Mouse (Mus musculus): ENCODE measurements around the gene Pkd1. TPM values are rescaled to one million over a fixed set of nuclear protein-coding genes. Genes with fewer than 3 reads are reported as not detected.

Gene Pkd1
- total and polyA plus RNA-seq, 3 experiments = 2.8 to 13.4 (median 8.3) TPM

- no peaks in the 10 kb centered on the region for H3K36me3 ChIP-seq (replicated peaks in 1 of 2; ENCODE audit: control insufficient read depth in 1 of 2, insufficient read depth in 1 of 2, low read length in 1 of 2)
- no peak for DNase-seq (ENCODE audit: extremely low read depth)
- H3K9ac ChIP-seq (ENCODE audit: insufficient read depth, low read depth) = no peak overlapping the region
- no peak overlapping the region for H3K4me3 ChIP-seq (replicated peaks in 1 of 3; ENCODE audit: low read depth in 2 of 3, low read length in 2 of 3, poor library complexity in 1 of 3)
- H3K27ac ChIP-seq (ENCODE audit: insufficient read depth, low read depth) = no peak overlapping the region
- no peak overlapping the region for H3K4me2 ChIP-seq (ENCODE audit: insufficient read depth, low read depth, poor library complexity, severe bottlenecking)
- dilution Hi-C loops (cut with MboI; ENCODE audit: extremely low pct_ligation_motif_present, extremely low pct_unique_long_range_greater_than_20kb, low sequenced_read_pairs) = no loop called here
- peaks cover 22% of the 10 kb centered on the region for H3K27me3 ChIP-seq (replicated peaks)
- no peaks in the 10 kb centered on the region for H3K79me2 ChIP-seq (replicated peaks; ENCODE audit: control insufficient read depth, extremely low read depth, insufficient read depth, poor library complexity, severe bottlenecking)
- TF ChIP-seq USF2 (conservative IDR thresholded peaks at IDR 0.05; ENCODE audit: low read depth, low read length) = no peak
- no peak for TF ChIP-seq EP300 (IDR thresholded peaks at IDR 0.05; ENCODE audit: low read length)
- no peak for TF ChIP-seq SMC3 (IDR thresholded peaks at IDR 0.05; ENCODE audit: low read depth, low read length)
- no peak for TF ChIP-seq BHLHE40 (IDR thresholded peaks at IDR 0.05; ENCODE audit: low read depth, low read length)
- TF ChIP-seq RAD21 (IDR thresholded peaks at IDR 0.05; ENCODE audit: low read depth, low read length) = no peak
- no peak for TF ChIP-seq MAX (IDR thresholded peaks at IDR 0.05; ENCODE audit: low read length)
- TF ChIP-seq MAZ (IDR thresholded peaks at IDR 0.05; ENCODE audit: low read depth, low read length) = no peak
- no peaks in the 10 kb centered on the region for H3K9me3 ChIP-seq (replicated peaks; ENCODE audit: low read length)
- in situ Hi-C loops (cut with MboI; ENCODE audit: low pct_ligation_motif_present, low pct_unique_long_range_greater_than_20kb, low sequenced_read_pairs) = no loop called here
- H3K4me1 ChIP-seq (ENCODE audit: control insufficient read depth in 1 of 2, insufficient read depth in 2 of 2) = peaks cover 12 to 46% of the 10 kb centered on the region in 2 experiments
These were observed 96.3 kb downstream of the Pkd1 start for GRCm38 (mm10) chr17:24645916-24646315.

Other genes starting within 250 kb of the Pkd1 start
Only the 20 nearest of the 27 such genes appear.
- gene Rnps1, start 135.3 kb upstream of the Pkd1 start, total RNA-seq (2012; rRNA removed) = 160 and 186 TPM in 2 replicates
- gene Rnps1, start 135.3 kb upstream of the Pkd1 start, total RNA-seq (2014; rRNA removed) = 288 and 302 TPM in 2 replicates
- gene Rnps1, start 135.3 kb upstream of the Pkd1 start, polyA plus RNA-seq (2012; ENCODE audit: insufficient read length, low read depth) = 252 and 255 TPM in 2 replicates
- gene Eci1, start 123.2 kb upstream of the Pkd1 start, total RNA-seq (2012; rRNA removed) = 97.4 and 122 TPM in 2 replicates
- 94.7 and 100 TPM in 2 replicates for gene Eci1, start 123.2 kb upstream of the Pkd1 start, total RNA-seq (2014; rRNA removed)
- 70.1 and 74.1 TPM in 2 replicates for gene Eci1, start 123.2 kb upstream of the Pkd1 start, polyA plus RNA-seq (2012; ENCODE audit: insufficient read length, low read depth)
- gene Dnase1l2, start 106.7 kb upstream of the Pkd1 start, total RNA-seq (2012; rRNA removed) = 1.5 and 1.6 TPM in 2 replicates
- gene Dnase1l2, start 106.7 kb upstream of the Pkd1 start, total RNA-seq (2014; rRNA removed) = 0.82 TPM in 2 replicates
- 1.1 and 1.3 TPM in 2 replicates for gene Dnase1l2, start 106.7 kb upstream of the Pkd1 start, polyA plus RNA-seq (2012; ENCODE audit: insufficient read length, low read depth)
- gene E4f1, start 79.5 kb upstream of the Pkd1 start, total RNA-seq (2012; rRNA removed) = 21.5 and 22.7 TPM in 2 replicates
- 10.0 and 10.2 TPM in 2 replicates for gene E4f1, start 79.5 kb upstream of the Pkd1 start, total RNA-seq (2014; rRNA removed)
- gene E4f1, start 79.5 kb upstream of the Pkd1 start, polyA plus RNA-seq (2012; ENCODE audit: insufficient read length, low read depth) = 16.2 and 17.4 TPM in 2 replicates
- gene Pgp, start 79.4 kb upstream of the Pkd1 start, total RNA-seq (2012; rRNA removed) = 14.2 and 17.3 TPM in 2 replicates
- 31.1 and 41.8 TPM in 2 replicates for gene Pgp, start 79.4 kb upstream of the Pkd1 start, total RNA-seq (2014; rRNA removed)
- 41.1 and 41.6 TPM in 2 replicates for gene Pgp, start 79.4 kb upstream of the Pkd1 start, polyA plus RNA-seq (2012; ENCODE audit: insufficient read length, low read depth)
- gene Bricd5, start 76.0 kb upstream of the Pkd1 start, total RNA-seq (2012; rRNA removed) = 0.98 and 1.1 TPM in 2 replicates
- gene Bricd5, start 76.0 kb upstream of the Pkd1 start, total RNA-seq (2014; rRNA removed) = not detected in 2 replicates
- 0.61 TPM in 1 of 2 replicates, not detected in the other for gene Bricd5, start 76.0 kb upstream of the Pkd1 start, polyA plus RNA-seq (2012; ENCODE audit: insufficient read length, low read depth)
- gene Mlst8, start 70.8 kb upstream of the Pkd1 start, total RNA-seq (2012; rRNA removed) = 10.0 and 13.6 TPM in 2 replicates
- 10.9 and 14.0 TPM in 2 replicates for gene Mlst8, start 70.8 kb upstream of the Pkd1 start, total RNA-seq (2014; rRNA removed)
- gene Mlst8, start 70.8 kb upstream of the Pkd1 start, polyA plus RNA-seq (2012; ENCODE audit: insufficient read length, low read depth) = 21.8 and 24.7 TPM in 2 replicates
- gene Caskin1, start 61.2 kb upstream of the Pkd1 start, total RNA-seq (2012; rRNA removed) = 0.08 and 0.21 TPM in 2 replicates
- not detected in 2 replicates for gene Caskin1, start 61.2 kb upstream of the Pkd1 start, total RNA-seq (2014; rRNA removed)
- gene Caskin1, start 61.2 kb upstream of the Pkd1 start, polyA plus RNA-seq (2012; ENCODE audit: insufficient read length, low read depth) = 0.71 and 0.80 TPM in 2 replicates
- 122 and 127 TPM in 2 replicates for gene Traf7, start 21.9 kb upstream of the Pkd1 start, total RNA-seq (2012; rRNA removed)
- 109 and 114 TPM in 2 replicates for gene Traf7, start 21.9 kb upstream of the Pkd1 start, total RNA-seq (2014; rRNA removed)
- gene Traf7, start 21.9 kb upstream of the Pkd1 start, polyA plus RNA-seq (2012; ENCODE audit: insufficient read length, low read depth) = 167 and 176 TPM in 2 replicates
- 1.3 and 2.2 TPM in 2 replicates for gene Rab26, start 15.6 kb upstream of the Pkd1 start, total RNA-seq (2012; rRNA removed)
- 0.36 TPM in 1 of 2 replicates, not detected in the other for gene Rab26, start 15.6 kb upstream of the Pkd1 start, total RNA-seq (2014; rRNA removed)
- 0.40 and 0.74 TPM in 2 replicates for gene Rab26, start 15.6 kb upstream of the Pkd1 start, polyA plus RNA-seq (2012; ENCODE audit: insufficient read length, low read depth)
- gene Tsc2, start 82.8 kb downstream of the Pkd1 start, total RNA-seq (2012; rRNA removed) = 35.2 and 35.4 TPM in 2 replicates
- 7.8 and 9.1 TPM in 2 replicates for gene Tsc2, start 82.8 kb downstream of the Pkd1 start, total RNA-seq (2014; rRNA removed)
- gene Tsc2, start 82.8 kb downstream of the Pkd1 start, polyA plus RNA-seq (2012; ENCODE audit: insufficient read length, low read depth) = 54.4 and 69.8 TPM in 2 replicates
- gene Nthl1, start 82.8 kb downstream of the Pkd1 start, total RNA-seq (2012; rRNA removed) = 21.9 and 24.0 TPM in 2 replicates
- gene Nthl1, start 82.8 kb downstream of the Pkd1 start, total RNA-seq (2014; rRNA removed) = 20.1 TPM in 2 replicates
- gene Nthl1, start 82.8 kb downstream of the Pkd1 start, polyA plus RNA-seq (2012; ENCODE audit: insufficient read length, low read depth) = 20.4 and 25.7 TPM in 2 replicates
- 4.4 and 5.5 TPM in 2 replicates for gene Slc9a3r2, start 100.5 kb downstream of the Pkd1 start, total RNA-seq (2012; rRNA removed)
- 1.8 and 2.1 TPM in 2 replicates for gene Slc9a3r2, start 100.5 kb downstream of the Pkd1 start, total RNA-seq (2014; rRNA removed)
- 4.8 and 5.1 TPM in 2 replicates for gene Slc9a3r2, start 100.5 kb downstream of the Pkd1 start, polyA plus RNA-seq (2012; ENCODE audit: insufficient read length, low read depth)
- gene Npw, start 108.6 kb downstream of the Pkd1 start, total RNA-seq (2012; rRNA removed) = not detected in 2 replicates
- gene Npw, start 108.6 kb downstream of the Pkd1 start, total RNA-seq (2014; rRNA removed) = not detected in 2 replicates
- gene Npw, start 108.6 kb downstream of the Pkd1 start, polyA plus RNA-seq (2012; ENCODE audit: insufficient read length, low read depth) = not detected in 2 replicates
- gene Zfp598, start 119.9 kb downstream of the Pkd1 start, total RNA-seq (2012; rRNA removed) = 27.9 and 31.8 TPM in 2 replicates
- gene Zfp598, start 119.9 kb downstream of the Pkd1 start, total RNA-seq (2014; rRNA removed) = 22.1 and 23.4 TPM in 2 replicates
- gene Zfp598, start 119.9 kb downstream of the Pkd1 start, polyA plus RNA-seq (2012; ENCODE audit: insufficient read length, low read depth) = 43.5 and 54.0 TPM in 2 replicates
- 2.2 and 3.9 TPM in 2 replicates for gene Syngr3, start 140.1 kb downstream of the Pkd1 start, total RNA-seq (2012; rRNA removed)
- 0.23 and 0.32 TPM in 2 replicates for gene Syngr3, start 140.1 kb downstream of the Pkd1 start, total RNA-seq (2014; rRNA removed)
- 0.33 and 0.35 TPM in 2 replicates for gene Syngr3, start 140.1 kb downstream of the Pkd1 start, polyA plus RNA-seq (2012; ENCODE audit: insufficient read length, low read depth)
- 102 and 105 TPM in 2 replicates for gene Gfer, start 146.3 kb downstream of the Pkd1 start, total RNA-seq (2012; rRNA removed)
- gene Gfer, start 146.3 kb downstream of the Pkd1 start, total RNA-seq (2014; rRNA removed) = 67.6 and 69.1 TPM in 2 replicates
- gene Gfer, start 146.3 kb downstream of the Pkd1 start, polyA plus RNA-seq (2012; ENCODE audit: insufficient read length, low read depth) = 94.8 and 100.0 TPM in 2 replicates
- gene Noxo1, start 146.4 kb downstream of the Pkd1 start, total RNA-seq (2012; rRNA removed) = 0.80 and 0.89 TPM in 2 replicates
- gene Noxo1, start 146.4 kb downstream of the Pkd1 start, total RNA-seq (2014; rRNA removed) = 0.47 and 0.54 TPM in 2 replicates
- gene Noxo1, start 146.4 kb downstream of the Pkd1 start, polyA plus RNA-seq (2012; ENCODE audit: insufficient read length, low read depth) = 0.95 and 2.5 TPM in 2 replicates
- gene Tbl3, start 157.8 kb downstream of the Pkd1 start, total RNA-seq (2012; rRNA removed) = 98.0 and 122 TPM in 2 replicates
- 99.7 and 105 TPM in 2 replicates for gene Tbl3, start 157.8 kb downstream of the Pkd1 start, total RNA-seq (2014; rRNA removed)
- 101 and 104 TPM in 2 replicates for gene Tbl3, start 157.8 kb downstream of the Pkd1 start, polyA plus RNA-seq (2012; ENCODE audit: insufficient read length, low read depth)
- gene Rnf151, start 168.2 kb downstream of the Pkd1 start, total RNA-seq (2012; rRNA removed) = 0.38 and 0.59 TPM in 2 replicates
- gene Rnf151, start 168.2 kb downstream of the Pkd1 start, total RNA-seq (2014; rRNA removed) = not detected in 2 replicates
- gene Rnf151, start 168.2 kb downstream of the Pkd1 start, polyA plus RNA-seq (2012; ENCODE audit: insufficient read length, low read depth) = 0.20 and 0.34 TPM in 2 replicates